Mouse (Mus musculus): ENCODE measurements around the gene Rin1. TPM values are rescaled to one million over a fixed set of nuclear protein-coding genes. Genes with fewer than 3 reads are reported as not detected.

The Rin1 gene
- polyA plus RNA-seq, 1 experiment from 2014 or later: 4.8 TPM

DNA sequence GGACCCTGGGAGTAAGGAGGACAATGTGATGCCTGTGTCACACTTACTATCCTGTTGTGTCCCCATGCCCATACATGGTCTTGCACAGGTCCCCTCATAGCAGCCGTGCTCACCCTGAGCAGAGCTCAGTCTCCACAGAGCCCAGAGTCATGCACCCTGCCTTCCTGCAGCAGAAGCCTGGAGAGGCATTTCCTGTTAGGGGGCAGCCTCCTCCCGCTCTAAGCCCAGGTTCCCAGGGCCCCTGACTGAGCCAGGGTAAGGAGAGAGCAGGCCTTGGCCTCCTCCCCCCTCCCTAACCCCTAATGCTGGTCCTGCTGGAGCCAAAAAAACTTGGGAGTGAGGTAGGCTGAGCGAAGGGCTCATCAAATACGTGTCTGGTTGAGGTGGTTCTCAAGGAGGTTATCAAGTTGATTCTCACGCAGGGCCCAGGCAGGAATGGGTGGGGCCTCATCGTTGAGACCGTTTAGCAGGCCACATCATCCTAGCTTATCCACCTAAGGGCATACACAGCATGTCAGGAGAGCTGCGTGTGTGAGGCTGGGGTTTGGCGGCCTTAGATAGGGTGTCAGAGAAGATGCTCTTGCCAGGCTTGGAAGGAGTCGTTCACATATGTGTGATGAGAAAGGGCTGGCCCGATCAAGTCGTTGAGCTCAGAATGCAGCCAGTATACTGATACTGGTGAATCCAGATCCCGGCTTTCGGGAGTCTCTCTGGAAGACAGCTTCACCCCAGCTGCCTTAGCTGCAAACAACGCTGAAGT is 16.9 kb downstream of the Rin1 start:
- H3K36me3 ChIP-seq (ENCODE audit: insufficient read depth, low read length): no peaks in the 10 kb centered on the region
- peaks cover 51% of the 10 kb centered on the region for H3K4me1 ChIP-seq (ENCODE audit: insufficient read depth, low read length)
- H3K9me3 ChIP-seq (ENCODE audit: low read length): no peaks in the 10 kb centered on the region
- peak; percentile 8; the same call in 1 of the 2 replicates for ATAC-seq (ENCODE audit: low FRiP score, low TSS enrichment)
- WGBS: 6% methylated on average over 15 of the region's 15 CpGs
- H3K27ac ChIP-seq (ENCODE audit: low read length): peak overlapping the region; percentile 94
- H3K27me3 ChIP-seq (ENCODE audit: insufficient read depth, low read length): peaks cover 20% of the 10 kb centered on the region
- H3K9ac ChIP-seq (replicated peaks; ENCODE audit: low read length): peak overlapping the region; percentile 78
- peak overlapping the region; percentile 62 for H3K4me3 ChIP-seq (ENCODE audit: low read length)
- peak overlapping the region; percentile 77 for H3K4me2 ChIP-seq (replicated peaks; ENCODE audit: low read depth, low read length)

- 2% methylated on average over 43 of the region's 56 CpGs for WGBS
- peak; percentile 64 for ATAC-seq (ENCODE audit: low FRiP score, low TSS enrichment)
- Histone ChIP-seq H3K4me2 (replicated peaks; ENCODE audit: low read depth, low read length) (peak within 1 kb of the TSS; percentile 77), H3K9me3 (ENCODE audit: low read length) (no peaks in the 10 kb centered on the region), H3K4me3 (ENCODE audit: low read length) (peak within 1 kb of the TSS; percentile 62), H3K4me1 (ENCODE audit: insufficient read depth, low read length) (peaks cover 58% of the 10 kb centered on the region), H3K27me3 (ENCODE audit: insufficient read depth, low read length) (peaks cover 20% of the 10 kb centered on the region), H3K27ac (ENCODE audit: low read length) (peak within 1 kb of the TSS; percentile 94), H3K9ac (replicated peaks; ENCODE audit: low read length) (peak within 1 kb of the TSS; percentile 78), H3K36me3 (ENCODE audit: insufficient read depth, low read length) (no peaks in the 10 kb centered on the region)
These were observed 17.7 kb downstream of the Rin1 start, which contains the start of gene Cd248 for GRCm38 (mm10) chr19:5067867-5068569. Gene Cd248, plus strand, starts transcription at chr19:5068078.

DNA sequence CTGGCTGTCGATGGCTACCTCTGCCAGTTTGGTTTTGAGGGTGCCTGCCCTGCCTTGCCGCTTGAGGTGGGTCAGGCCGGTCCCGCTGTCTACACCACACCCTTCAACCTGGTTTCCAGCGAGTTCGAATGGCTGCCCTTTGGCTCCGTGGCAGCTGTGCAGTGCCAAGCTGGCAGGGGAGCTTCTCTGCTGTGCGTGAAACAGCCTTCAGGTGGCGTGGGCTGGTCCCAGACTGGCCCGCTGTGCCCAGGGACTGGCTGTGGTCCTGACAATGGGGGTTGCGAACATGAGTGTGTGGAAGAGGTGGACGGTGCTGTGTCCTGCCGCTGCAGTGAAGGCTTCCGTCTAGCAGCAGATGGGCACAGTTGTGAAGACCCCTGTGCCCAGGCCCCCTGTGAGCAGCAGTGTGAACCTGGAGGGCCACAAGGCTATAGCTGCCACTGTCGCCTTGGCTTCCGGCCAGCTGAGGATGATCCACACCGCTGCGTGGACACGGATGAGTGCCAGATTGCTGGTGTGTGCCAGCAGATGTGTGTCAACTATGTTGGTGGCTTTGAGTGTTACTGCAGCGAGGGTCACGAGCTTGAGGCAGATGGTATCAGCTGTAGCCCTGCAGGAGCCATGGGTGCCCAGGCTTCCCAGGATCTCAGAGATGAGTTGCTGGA is 18.4 kb downstream of the Rin1 start:
- Histone ChIP-seq H3K4me3 (ENCODE audit: low read length) (peak overlapping the region; percentile 62), H3K9ac (replicated peaks; ENCODE audit: low read length) (peak overlapping the region; percentile 78), H3K27ac (ENCODE audit: low read length) (peak overlapping the region; percentile 56), H3K4me2 (replicated peaks; ENCODE audit: low read depth, low read length) (peak overlapping the region; percentile 77), H3K9me3 (ENCODE audit: low read length) (no peaks in the 10 kb centered on the region), H3K4me1 (ENCODE audit: insufficient read depth, low read length) (peaks cover 58% of the 10 kb centered on the region), H3K36me3 (ENCODE audit: insufficient read depth, low read length) (no peaks in the 10 kb centered on the region), H3K27me3 (ENCODE audit: insufficient read depth, low read length) (peaks cover 22% of the 10 kb centered on the region)
- 21% methylated on average over 21 of the region's 21 CpGs for WGBS
- no peak for ATAC-seq (ENCODE audit: low FRiP score, low TSS enrichment)

DNA sequence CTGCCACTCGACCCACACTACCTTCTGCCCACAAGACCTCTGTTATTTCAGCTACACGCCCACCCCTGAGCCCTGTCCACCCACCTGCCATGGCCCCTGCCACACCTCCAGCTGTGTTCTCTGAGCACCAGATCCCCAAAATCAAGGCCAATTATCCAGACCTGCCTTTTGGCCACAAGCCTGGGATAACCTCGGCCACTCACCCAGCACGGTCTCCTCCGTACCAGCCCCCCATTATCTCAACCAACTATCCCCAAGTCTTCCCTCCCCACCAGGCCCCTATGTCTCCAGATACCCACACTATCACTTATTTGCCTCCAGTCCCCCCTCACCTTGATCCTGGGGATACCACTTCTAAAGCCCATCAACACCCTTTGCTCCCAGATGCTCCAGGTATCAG is 19.2 kb downstream of the Rin1 start:
- ATAC-seq (ENCODE audit: low FRiP score, low TSS enrichment): no peak
- Histone ChIP-seq H3K9me3 (ENCODE audit: low read length) (no peaks in the 10 kb centered on the region), H3K36me3 (ENCODE audit: insufficient read depth, low read length) (no peaks in the 10 kb centered on the region), H3K4me1 (ENCODE audit: insufficient read depth, low read length) (peaks cover 58% of the 10 kb centered on the region), H3K27me3 (ENCODE audit: insufficient read depth, low read length) (peaks cover 22% of the 10 kb centered on the region), H3K4me3 (ENCODE audit: low read length) (peak overlapping the region; percentile 62), H3K9ac (replicated peaks; ENCODE audit: low read length) (no peak overlapping the region), H3K27ac (ENCODE audit: low read length) (no peak overlapping the region), H3K4me2 (replicated peaks; ENCODE audit: low read depth, low read length) (peak overlapping the region; percentile 77)
- WGBS: 74% methylated on average over 5 of the region's 5 CpGs

DNA sequence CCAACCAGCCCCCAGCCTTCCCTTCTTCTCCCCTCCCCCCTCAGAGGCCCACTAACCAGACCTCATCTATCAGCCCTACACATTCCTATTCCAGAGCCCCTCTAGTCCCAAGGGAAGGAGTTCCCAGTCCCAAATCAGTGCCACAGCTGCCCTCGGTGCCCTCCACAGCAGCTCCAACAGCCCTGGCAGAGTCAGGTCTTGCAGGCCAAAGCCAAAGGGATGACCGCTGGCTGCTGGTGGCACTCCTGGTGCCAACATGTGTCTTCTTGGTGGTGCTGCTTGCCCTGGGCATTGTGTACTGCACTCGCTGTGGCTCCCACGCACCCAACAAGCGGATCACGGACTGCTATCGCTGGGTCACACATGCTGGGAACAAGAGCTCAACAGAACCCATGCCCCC is 19.7 kb downstream of the Rin1 start:
- WGBS: 80% methylated on average over 7 of the region's 7 CpGs
- Histone ChIP-seq H3K27ac (ENCODE audit: low read length) (0 out of 2 replicates have a peak overlapping the region, but pooled peaks have one; percentile 54), H3K4me3 (ENCODE audit: low read length) (peak overlapping the region; percentile 62), H3K36me3 (ENCODE audit: insufficient read depth, low read length) (no peaks in the 10 kb centered on the region), H3K27me3 (ENCODE audit: insufficient read depth, low read length) (peaks cover 22% of the 10 kb centered on the region), H3K9ac (replicated peaks; ENCODE audit: low read length) (peak overlapping the region; percentile 42), H3K4me2 (replicated peaks; ENCODE audit: low read depth, low read length) (peak overlapping the region; percentile 77), H3K4me1 (ENCODE audit: insufficient read depth, low read length) (peaks cover 55% of the 10 kb centered on the region), H3K9me3 (ENCODE audit: low read length) (no peaks in the 10 kb centered on the region)
- ATAC-seq (ENCODE audit: low FRiP score, low TSS enrichment): no peak

DNA sequence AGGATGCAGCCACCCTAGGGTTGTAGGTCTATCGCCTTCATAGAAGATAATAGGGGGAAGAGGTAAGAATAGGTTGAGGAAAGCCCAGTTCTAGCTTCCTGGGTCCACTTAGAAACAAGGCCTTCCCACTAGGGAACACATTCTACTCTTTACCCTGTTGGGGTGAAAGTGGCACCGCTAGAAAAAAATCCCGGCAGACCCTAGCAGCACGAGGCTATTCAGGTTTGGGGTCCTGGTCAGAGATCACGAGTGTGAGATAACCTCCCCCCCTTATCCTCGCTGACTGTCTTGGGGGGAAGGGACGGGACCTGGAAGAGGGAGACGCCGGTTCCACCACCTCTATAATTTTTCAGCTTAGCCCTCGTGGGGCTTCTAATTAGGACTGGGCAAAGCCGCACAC is 20.8 kb downstream of the Rin1 start:
- Histone ChIP-seq H3K27me3 (ENCODE audit: insufficient read depth, low read length) (peaks cover 22% of the 10 kb centered on the region), H3K27ac (ENCODE audit: low read length) (peak overlapping the region; percentile 86), H3K36me3 (ENCODE audit: insufficient read depth, low read length) (no peaks in the 10 kb centered on the region), H3K9ac (replicated peaks; ENCODE audit: low read length) (peak overlapping the region; percentile 61), H3K4me3 (ENCODE audit: low read length) (peak overlapping the region; percentile 62), H3K4me1 (ENCODE audit: insufficient read depth, low read length) (peaks cover 52% of the 10 kb centered on the region), H3K4me2 (replicated peaks; ENCODE audit: low read depth, low read length) (peak overlapping the region; percentile 77), H3K9me3 (ENCODE audit: low read length) (no peaks in the 10 kb centered on the region)
- WGBS: 11% methylated on average over 11 of the region's 11 CpGs
- ATAC-seq (ENCODE audit: low FRiP score, low TSS enrichment): no peak

- no peaks in the 10 kb centered on the region for H3K9me3 ChIP-seq (ENCODE audit: low read length)
- no peaks in the 10 kb centered on the region for H3K36me3 ChIP-seq (ENCODE audit: insufficient read depth, low read length)
- peak overlapping the region; percentile 62 for H3K4me3 ChIP-seq (ENCODE audit: low read length)
- H3K4me1 ChIP-seq (ENCODE audit: insufficient read depth, low read length): peaks cover 51% of the 10 kb centered on the region
- peak overlapping the region; percentile 77 for H3K4me2 ChIP-seq (replicated peaks; ENCODE audit: low read depth, low read length)
- ATAC-seq (ENCODE audit: low FRiP score, low TSS enrichment): peak; percentile 77
- H3K27me3 ChIP-seq (ENCODE audit: insufficient read depth, low read length): peaks cover 22% of the 10 kb centered on the region
- under 1% methylated on average over 39 of the region's 40 CpGs for WGBS
- peak overlapping the region; percentile 61 for H3K9ac ChIP-seq (replicated peaks; ENCODE audit: low read length)
- H3K27ac ChIP-seq (ENCODE audit: low read length): peak overlapping the region; percentile 88
These were observed 21.5 kb downstream of the Rin1 start for GRCm38 (mm10) chr19:5071545-5072369.

- Histone ChIP-seq H3K4me2 (replicated peaks; ENCODE audit: low read depth, low read length) (peak overlapping the region; percentile 77), H3K9ac (replicated peaks; ENCODE audit: low read length) (peak overlapping the region; percentile 61), H3K27ac (ENCODE audit: low read length) (peak overlapping the region; percentile 88), H3K9me3 (ENCODE audit: low read length) (no peaks in the 10 kb centered on the region), H3K27me3 (ENCODE audit: insufficient read depth, low read length) (peaks cover 18% of the 10 kb centered on the region), H3K4me1 (ENCODE audit: insufficient read depth, low read length) (peaks cover 44% of the 10 kb centered on the region), H3K4me3 (ENCODE audit: low read length) (peak overlapping the region; percentile 62), H3K36me3 (ENCODE audit: insufficient read depth, low read length) (no peaks in the 10 kb centered on the region)
- peak; percentile 21 for ATAC-seq (ENCODE audit: low FRiP score, low TSS enrichment)
- WGBS: 2% methylated on average over 20 of the region's 20 CpGs
These were observed 22.2 kb downstream of the Rin1 start for GRCm38 (mm10) chr19:5072389-5073019.

GRCm38 (mm10) chr19:5073028-5073427 is 22.7 kb downstream of the Rin1 start:
- peaks cover 17% of the 10 kb centered on the region for H3K27me3 ChIP-seq (ENCODE audit: insufficient read depth, low read length)
- H3K27ac ChIP-seq (ENCODE audit: low read length): peak overlapping the region; percentile 88
- H3K4me3 ChIP-seq (ENCODE audit: low read length): peak overlapping the region; percentile 62
- ATAC-seq (ENCODE audit: low FRiP score, low TSS enrichment): no peak
- WGBS: 2% methylated on average over 15 of the region's 15 CpGs
- no peak overlapping the region for H3K9ac ChIP-seq (replicated peaks; ENCODE audit: low read length)
- H3K4me2 ChIP-seq (replicated peaks; ENCODE audit: low read depth, low read length): peak overlapping the region; percentile 77
- no peaks in the 10 kb centered on the region for H3K36me3 ChIP-seq (ENCODE audit: insufficient read depth, low read length)
- peaks cover 38% of the 10 kb centered on the region for H3K4me1 ChIP-seq (ENCODE audit: insufficient read depth, low read length)
- no peaks in the 10 kb centered on the region for H3K9me3 ChIP-seq (ENCODE audit: low read length)

Data from kidney, embryonic 16.5 days (tissue).